Mouse (Mus musculus): Measurements from ENCODE around the gene Syt14. TPM values are rescaled to one million over a fixed set of nuclear protein-coding genes. Genes with fewer than 3 reads are reported as not detected.
A peak's percentile ranks its signal among the peaks of the same experiment; 100 is the strongest.

The Syt14 gene
- polyA plus RNA-seq, 1 experiment from 2014 or later: 4.2 TPM

DNA sequence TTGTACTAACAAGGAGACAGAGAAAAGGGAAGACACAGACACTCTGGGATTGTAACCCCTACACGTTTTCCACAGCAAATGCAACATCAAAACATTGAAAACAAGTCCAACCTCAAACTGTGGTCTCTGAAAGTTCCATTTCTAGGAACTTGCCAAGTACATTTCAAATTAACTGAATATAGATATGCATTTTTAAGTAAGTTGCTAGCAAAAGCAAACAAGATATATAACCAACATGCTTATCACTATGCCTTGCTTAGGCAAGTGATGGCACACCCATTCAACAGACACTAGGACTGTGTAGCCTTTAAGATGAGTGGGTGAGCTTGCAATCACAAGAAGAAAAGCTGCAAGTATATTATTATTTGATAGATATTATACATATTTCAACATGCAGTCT, 54.5 kb downstream of the Syt14 start:
- Histone ChIP-seq H3K9me3 (no peaks in the 10 kb centered on the region), H3K27ac (replicated peaks) (no peak overlapping the region), H3K4me3 (no peak overlapping the region), H3K36me3 (replicated peaks) (no peaks in the 10 kb centered on the region), H3K4me1 (no peaks in the 10 kb centered on the region), H3K27me3 (replicated peaks; ENCODE audit: low read depth, poor library complexity, severe bottlenecking) (no peaks in the 10 kb centered on the region)
- no peak for DNase-seq (ENCODE audit: low spot score)
- 69% methylated on average over 1 of the region's 1 CpGs for WGBS

GRCm38 (mm10) chr1:192962323-192962722, 73.3 kb downstream of the Syt14 start:
- Histone ChIP-seq H3K36me3 (replicated peaks) (peaks cover 21% of the 10 kb centered on the region), H3K4me1 (no peaks in the 10 kb centered on the region), H3K27ac (replicated peaks) (no peak overlapping the region), H3K9me3 (peaks cover 3% of the 10 kb centered on the region; the same call in 1 of the 2 replicates), H3K27me3 (replicated peaks; ENCODE audit: low read depth, poor library complexity, severe bottlenecking) (no peaks in the 10 kb centered on the region), H3K4me3 (no peak overlapping the region)
- WGBS: 97% methylated on average over 5 of the region's 5 CpGs
- DNase-seq (ENCODE audit: low spot score): no peak

- no peaks in the 10 kb centered on the region for H3K9me3 ChIP-seq
- no peak overlapping the region for H3K27ac ChIP-seq (replicated peaks)
- H3K4me1 ChIP-seq: peaks cover 6% of the 10 kb centered on the region
- no peaks in the 10 kb centered on the region for H3K27me3 ChIP-seq (replicated peaks; ENCODE audit: low read depth, poor library complexity, severe bottlenecking)
- H3K4me3 ChIP-seq: no peak overlapping the region
- no peaks in the 10 kb centered on the region for H3K36me3 ChIP-seq (replicated peaks)
- DNase-seq (ENCODE audit: low spot score): peak; percentile 23
- WGBS: 39% methylated on average over 2 of the region's 2 CpGs
These were observed 87.8 kb downstream of the Syt14 start for GRCm38 (mm10) chr1:192947839-192948173.

DNA sequence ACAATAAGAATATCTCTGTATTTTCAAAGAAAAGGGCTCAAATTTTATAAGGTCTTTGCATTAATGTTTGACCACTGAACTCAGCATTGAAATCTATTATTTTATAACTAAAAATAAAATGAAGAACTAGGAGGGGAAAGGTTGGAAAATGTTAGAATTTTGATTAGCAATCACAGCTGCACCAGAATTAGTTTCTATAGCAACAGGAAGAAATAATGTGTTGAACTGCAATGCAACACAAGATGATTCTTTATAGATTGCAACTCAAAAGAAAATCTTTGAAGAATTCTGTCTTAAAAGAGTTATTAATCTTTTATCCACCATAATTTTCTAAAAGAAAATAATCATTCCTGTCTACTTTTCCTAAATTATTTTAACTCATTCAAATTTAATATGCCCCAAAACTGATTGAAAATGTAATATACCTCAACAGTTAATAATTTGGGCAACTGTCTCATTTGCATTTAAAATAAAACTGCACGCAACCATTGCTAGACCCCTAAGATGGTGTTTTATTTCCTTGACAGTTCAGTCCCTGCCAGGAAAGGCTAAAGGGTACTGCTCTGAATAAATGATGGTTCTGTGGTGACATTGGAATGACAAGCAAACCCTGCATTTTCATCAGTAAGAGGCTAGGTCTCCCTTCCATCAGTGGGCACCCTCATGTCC, 88.3 kb downstream of the Syt14 start:
- no peak overlapping the region for H3K27ac ChIP-seq (replicated peaks)
- 72% methylated on average over 1 of the region's 1 CpGs for WGBS

DNA sequence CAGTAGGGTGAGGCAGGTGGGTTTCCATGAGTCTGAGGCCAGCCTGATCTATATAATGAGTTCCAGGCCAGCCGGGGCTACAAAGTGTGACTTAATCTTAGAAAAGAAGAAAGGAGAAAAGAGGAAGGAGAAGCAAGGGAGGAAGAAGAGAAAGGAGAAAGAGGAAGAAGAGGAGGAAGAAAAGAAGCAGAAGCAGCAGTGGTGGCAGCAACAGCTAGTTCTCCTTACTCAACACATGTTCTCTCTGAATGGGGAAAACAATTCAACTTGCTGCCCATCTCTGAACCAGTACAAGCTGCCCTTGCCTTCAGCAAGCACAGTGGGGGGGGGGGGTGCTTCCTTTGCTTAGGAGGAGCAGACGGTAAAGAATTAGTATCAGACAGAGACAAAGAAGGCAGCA, 96.5 kb downstream of the Syt14 start:
- 69% methylated on average over 2 of the region's 2 CpGs for WGBS
- Histone ChIP-seq H3K36me3 (replicated peaks) (no peaks in the 10 kb centered on the region), H3K9me3 (no peaks in the 10 kb centered on the region), H3K27me3 (replicated peaks; ENCODE audit: low read depth, poor library complexity, severe bottlenecking) (no peaks in the 10 kb centered on the region), H3K27ac (replicated peaks) (no peak overlapping the region), H3K4me3 (no peak overlapping the region), H3K4me1 (no peaks in the 10 kb centered on the region)
- DNase-seq (ENCODE audit: low spot score): no peak

More for the DNA sequence above, 88.3 kb downstream of the Syt14 start:
- Histone ChIP-seq H3K27me3 (replicated peaks; ENCODE audit: low read depth, poor library complexity, severe bottlenecking) (no peaks in the 10 kb centered on the region), H3K9me3 (no peaks in the 10 kb centered on the region), H3K4me1 (peaks cover 6% of the 10 kb centered on the region), H3K36me3 (replicated peaks) (no peaks in the 10 kb centered on the region), H3K4me3 (no peak overlapping the region)
- DNase-seq (ENCODE audit: low spot score): no peak

DNA sequence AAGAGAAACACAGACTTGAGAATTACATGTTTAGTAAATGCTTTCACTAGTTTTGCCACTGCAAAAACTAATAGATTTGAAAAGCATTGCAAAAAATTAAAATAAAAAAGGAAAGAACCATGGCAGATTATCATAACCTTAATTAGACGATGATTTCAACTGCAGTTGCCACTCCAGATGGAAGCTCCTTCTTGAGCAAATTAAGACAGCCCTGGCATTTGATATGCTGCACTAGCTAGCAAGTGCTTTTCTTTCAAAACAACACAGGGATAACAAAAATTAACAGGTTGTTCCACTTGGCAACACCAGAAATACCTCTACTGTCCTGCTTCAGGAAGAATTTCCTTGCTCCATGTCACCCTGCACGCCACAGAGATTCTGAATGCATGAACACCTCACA, 97.6 kb downstream of the Syt14 start:
- Histone ChIP-seq H3K9me3 (no peaks in the 10 kb centered on the region), H3K36me3 (replicated peaks) (0 out of 2 replicates have a peak, but pooled peaks cover 2% of the 10 kb centered on the region), H3K27me3 (replicated peaks; ENCODE audit: low read depth, poor library complexity, severe bottlenecking) (no peaks in the 10 kb centered on the region), H3K4me1 (no peaks in the 10 kb centered on the region), H3K27ac (replicated peaks) (no peak overlapping the region), H3K4me3 (no peak overlapping the region)
- DNase-seq (ENCODE audit: low spot score): no peak
- 91% methylated on average over 2 of the region's 2 CpGs for WGBS

GRCm38 (mm10) chr1:192931797-192932196, 103.8 kb downstream of the Syt14 start:
- H3K4me1 ChIP-seq: no peaks in the 10 kb centered on the region
- 88% methylated on average over 3 of the region's 3 CpGs for WGBS
- no peak overlapping the region for H3K4me3 ChIP-seq
- 0 out of 2 replicates have a peak, but pooled peaks cover 2% of the 10 kb centered on the region for H3K9me3 ChIP-seq
- H3K36me3 ChIP-seq (replicated peaks): peaks cover 19% of the 10 kb centered on the region
- H3K27ac ChIP-seq (replicated peaks): no peak overlapping the region
- DNase-seq (ENCODE audit: low spot score): no peak
- H3K27me3 ChIP-seq (replicated peaks; ENCODE audit: low read depth, poor library complexity, severe bottlenecking): no peaks in the 10 kb centered on the region

DNA sequence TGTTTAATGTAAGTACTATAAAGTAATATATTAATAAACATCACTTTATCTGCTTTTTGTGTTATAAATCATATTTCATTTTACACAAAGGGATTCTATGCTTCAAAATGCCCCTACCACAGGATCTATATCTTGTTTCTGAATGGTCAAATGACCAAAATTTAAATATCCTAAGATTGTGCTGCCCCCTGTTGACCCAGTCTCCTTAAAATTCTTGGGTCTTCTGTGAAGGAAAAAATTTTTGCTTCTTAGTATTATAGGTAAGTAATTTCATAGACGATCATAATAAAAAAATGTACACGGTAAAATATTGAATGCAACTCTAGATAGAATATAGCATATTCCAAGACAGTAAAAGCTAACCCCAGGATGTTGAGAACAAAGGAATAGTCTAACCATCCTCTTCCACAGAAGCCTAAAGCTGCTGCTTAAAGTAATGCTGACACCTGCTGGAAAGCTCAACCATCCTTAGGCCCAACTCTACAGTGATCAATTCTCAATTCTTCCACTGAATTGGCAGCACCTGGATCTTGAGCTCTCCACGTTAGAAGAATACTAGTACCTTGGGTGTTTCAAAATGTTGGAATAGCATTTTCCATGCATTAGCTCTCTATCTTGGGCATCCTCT, 123.4 kb downstream of the Syt14 start:
- Histone ChIP-seq H3K4me1 (no peaks in the 10 kb centered on the region), H3K27ac (replicated peaks) (no peak overlapping the region), H3K4me3 (no peak overlapping the region), H3K9me3 (no peaks in the 10 kb centered on the region), H3K27me3 (replicated peaks; ENCODE audit: low read depth, poor library complexity, severe bottlenecking) (no peaks in the 10 kb centered on the region), H3K36me3 (replicated peaks) (peaks cover 7% of the 10 kb centered on the region; the same call in 1 of the 2 replicates)
- WGBS: 65% methylated on average over 3 of the region's 3 CpGs
- no peak for DNase-seq (ENCODE audit: low spot score)

DNA sequence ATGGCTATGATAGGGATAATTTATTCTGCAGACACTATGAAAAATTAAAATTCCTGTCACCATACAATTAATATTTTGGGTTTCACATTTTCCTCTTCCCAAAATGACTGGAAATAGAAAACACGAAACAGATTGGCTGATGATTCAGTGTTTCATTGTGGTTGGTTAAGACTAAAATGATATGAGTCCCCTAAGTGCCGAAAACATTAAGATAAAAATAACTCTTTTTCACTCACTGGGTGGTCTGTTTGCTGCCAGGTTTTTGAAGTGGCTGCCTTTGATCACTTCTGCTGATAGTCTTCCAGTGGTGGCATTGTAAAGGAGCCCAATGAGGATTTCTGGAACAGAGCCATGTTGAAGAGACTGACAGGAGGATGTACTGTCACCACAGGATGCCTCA, 134.1 kb downstream of the Syt14 start:
- DNase-seq (ENCODE audit: low spot score): no peak
- 87% methylated on average over 2 of the region's 2 CpGs for WGBS
- peaks cover 3% of the 10 kb centered on the region; the same call in 1 of the 2 replicates for H3K36me3 ChIP-seq (replicated peaks)

GRCm38 (mm10) chr1:192900913-192901312, 134.7 kb downstream of the Syt14 start:
- DNase-seq (ENCODE audit: low spot score): no peak
- H3K36me3 ChIP-seq (replicated peaks): peaks cover 3% of the 10 kb centered on the region; the same call in 1 of the 2 replicates
- peaks cover 8% of the 10 kb centered on the region; the same call in 1 of the 2 replicates for H3K4me1 ChIP-seq
- 85% methylated on average over 3 of the region's 3 CpGs for WGBS
- no peak overlapping the region for H3K4me3 ChIP-seq
- no peak overlapping the region for H3K27ac ChIP-seq (replicated peaks)
- H3K27me3 ChIP-seq (replicated peaks; ENCODE audit: low read depth, poor library complexity, severe bottlenecking): no peaks in the 10 kb centered on the region
- H3K9me3 ChIP-seq: no peaks in the 10 kb centered on the region

More for the DNA sequence above, 134.1 kb downstream of the Syt14 start:
- H3K4me3 ChIP-seq: no peak overlapping the region
- peaks cover 8% of the 10 kb centered on the region; the same call in 1 of the 2 replicates for H3K4me1 ChIP-seq
- H3K27ac ChIP-seq (replicated peaks): no peak overlapping the region
- no peaks in the 10 kb centered on the region for H3K9me3 ChIP-seq
- H3K27me3 ChIP-seq (replicated peaks; ENCODE audit: low read depth, poor library complexity, severe bottlenecking): no peaks in the 10 kb centered on the region

DNA sequence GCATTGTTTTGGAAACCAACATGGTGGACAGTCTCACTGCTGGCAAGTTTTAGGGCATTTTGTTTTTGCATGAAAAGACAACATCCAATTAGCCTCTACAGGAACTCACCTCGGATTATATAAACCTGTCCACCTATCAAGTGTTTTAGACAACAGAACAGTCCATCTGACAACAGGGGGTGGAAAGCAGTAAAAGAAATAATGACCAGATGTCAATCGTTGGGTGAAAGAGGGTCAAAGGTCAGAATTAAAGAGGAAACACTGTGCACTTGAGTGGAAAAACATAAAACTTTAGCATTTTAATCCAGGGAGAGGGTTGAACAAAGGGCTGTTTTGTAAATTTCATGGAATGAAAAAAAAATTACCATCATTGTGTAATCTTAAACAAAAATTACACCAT, 136.8 kb downstream of the Syt14 start:
- Histone ChIP-seq H3K4me3 (no peak overlapping the region), H3K36me3 (replicated peaks) (peaks cover 3% of the 10 kb centered on the region; the same call in 1 of the 2 replicates), H3K9me3 (no peaks in the 10 kb centered on the region), H3K27me3 (replicated peaks; ENCODE audit: low read depth, poor library complexity, severe bottlenecking) (no peaks in the 10 kb centered on the region), H3K4me1 (peaks cover 8% of the 10 kb centered on the region; the same call in 1 of the 2 replicates), H3K27ac (replicated peaks) (no peak overlapping the region)
- 20% methylated on average over 2 of the region's 2 CpGs for WGBS
- no peak for DNase-seq (ENCODE audit: low spot score)

GRCm38 (mm10) chr1:192897218-192897617, 138.4 kb downstream of the Syt14 start:
- H3K27me3 ChIP-seq (replicated peaks; ENCODE audit: low read depth, poor library complexity, severe bottlenecking): no peaks in the 10 kb centered on the region
- H3K36me3 ChIP-seq (replicated peaks): peaks cover 3% of the 10 kb centered on the region; the same call in 1 of the 2 replicates
- DNase-seq (ENCODE audit: low spot score): no peak
- H3K27ac ChIP-seq (replicated peaks): no peak overlapping the region
- H3K9me3 ChIP-seq: no peaks in the 10 kb centered on the region
- WGBS: 59% methylated on average over 10 of the region's 10 CpGs
- H3K4me1 ChIP-seq: peaks cover 8% of the 10 kb centered on the region; the same call in 1 of the 2 replicates
- H3K4me3 ChIP-seq: no peak overlapping the region

DNA sequence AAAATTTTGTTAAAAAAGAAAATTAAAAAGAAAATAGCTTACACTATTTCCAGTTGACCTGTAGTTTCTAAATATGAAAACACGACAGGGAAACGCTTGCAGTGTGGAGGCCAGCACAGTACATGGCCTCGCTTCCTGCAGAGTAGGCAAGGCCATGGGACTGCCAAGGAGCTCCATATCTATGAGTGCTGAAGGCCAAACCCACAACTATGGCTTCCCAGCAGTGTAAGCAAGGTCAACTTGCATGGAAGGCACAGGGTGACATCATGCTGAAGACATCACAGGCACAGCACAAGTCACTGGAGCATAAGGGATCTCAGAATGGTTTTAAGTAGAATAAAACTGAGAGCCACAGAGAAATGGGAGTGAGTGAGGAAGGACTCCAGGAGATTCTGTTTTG, 139.5 kb downstream of the Syt14 start:
- Histone ChIP-seq H3K27ac (replicated peaks) (no peak overlapping the region), H3K36me3 (replicated peaks) (peaks cover 3% of the 10 kb centered on the region; the same call in 1 of the 2 replicates), H3K4me3 (no peak overlapping the region), H3K27me3 (replicated peaks; ENCODE audit: low read depth, poor library complexity, severe bottlenecking) (no peaks in the 10 kb centered on the region), H3K9me3 (no peaks in the 10 kb centered on the region), H3K4me1 (peaks cover 8% of the 10 kb centered on the region; the same call in 1 of the 2 replicates)
- WGBS: 95% methylated on average over 3 of the region's 3 CpGs
- no peak for DNase-seq (ENCODE audit: low spot score)
